Mouse (Mus musculus) bone marrow macrophage, adult 2 months (primary cell): ENCODE measurements around the gene Heatr4. TPM values are rescaled to one million over a fixed set of nuclear protein-coding genes. Genes with fewer than 3 reads are reported as not detected.

Experiments used
- H3K27ac ChIP-seq: 2 replicates; pipeline ENCODE4 v1.5.1; 2012; ENCODE audit warnings: low read depth, low read length; ENCODE audit not compliant: insufficient read depth
- H3K4me1 ChIP-seq: 2 replicates; pipeline ENCODE4 v1.6.1; 2012; ENCODE audit warnings: low read length; ENCODE audit not compliant: control insufficient read depth, insufficient read depth
- H3K4me3 ChIP-seq: 2 replicates; pipeline ENCODE4 v1.5.1; 2012; ENCODE audit warnings: mild to moderate bottlenecking, low read length, moderate library complexity; ENCODE audit not compliant: insufficient read depth
- CTCF ChIP-seq: IDR thresholded peaks from 2 replicates; pipeline ENCODE4 v1.5.1; 2012; ENCODE audit warnings: low read depth, mild to moderate bottlenecking, low read length, moderate library complexity
- POLR2A ChIP-seq: IDR thresholded peaks from 2 replicates; pipeline ENCODE4 v1.6.1; 2012; ENCODE audit warnings: mild to moderate bottlenecking, low read depth, low read length, borderline replicate concordance
- polyA plus RNA-seq: library from polyadenylated mRNA; stranded (reverse); fragments of >200 nt; gene quantifications from 2 replicates; pipeline ENCODE4 v1.2.4, GENCODE M21; 2012; ENCODE audit not compliant: missing spikeins, insufficient read depth, insufficient read length

Heatr4 gene
- polyA plus RNA-seq, 1 experiment = not detected

GRCm38 (mm10) chr12:83958278-83958677, 26.4 kb downstream of the Heatr4 start:
- Histone ChIP-seq H3K4me3 (no peak overlapping the region), H3K27ac (no peak overlapping the region), H3K4me1 (peaks cover 13% of the 10 kb centered on the region)
- TF ChIP-seq CTCF (no peak), POLR2A (no peak)

- peak overlapping the region; percentile 92 for H3K4me3 ChIP-seq
- 0 out of 2 replicates have a peak overlapping the region, but pooled peaks have one; percentile 89 for H3K27ac ChIP-seq
- peaks cover 27% of the 10 kb centered on the region for H3K4me1 ChIP-seq
- no peak for TF ChIP-seq CTCF
- TF ChIP-seq POLR2A = no peak
Measured at GRCm38 (mm10) chr12:83951711-83952575, 32.7 kb downstream of the Heatr4 start.

- no peak for TF ChIP-seq POLR2A
- no peak for TF ChIP-seq CTCF
- Histone ChIP-seq H3K27ac (peak overlapping the region; percentile 89), H3K4me3 (peak overlapping the region; percentile 92), H3K4me1 (peaks cover 29% of the 10 kb centered on the region)
Measured at GRCm38 (mm10) chr12:83950840-83951701, 33.6 kb downstream of the Heatr4 start.

GRCm38 (mm10) chr12:83950493-83950839, 34.2 kb downstream of the Heatr4 start, which contains the start of gene Riox1:
Gene Riox1 (plus strand): TSS chr12:83950608.
- TF ChIP-seq POLR2A (no peak), CTCF (no peak)
- peak within 1 kb of the TSS; percentile 92 for H3K4me3 ChIP-seq
- peak within 1 kb of the TSS; percentile 89 for H3K27ac ChIP-seq
- H3K4me1 ChIP-seq = peaks cover 29% of the 10 kb centered on the region

GRCm38 (mm10) chr12:83949776-83950492, 34.7 kb downstream of the Heatr4 start:
- Histone ChIP-seq H3K4me3 (peak overlapping the region; percentile 92), H3K4me1 (peaks cover 29% of the 10 kb centered on the region), H3K27ac (peak overlapping the region; percentile 89)
- TF ChIP-seq POLR2A (no peak), CTCF (no peak)

- no peak for TF ChIP-seq POLR2A
- TF ChIP-seq CTCF = no peak
- Histone ChIP-seq H3K4me1 (peaks cover 29% of the 10 kb centered on the region), H3K27ac (peak overlapping the region; percentile 89), H3K4me3 (peak overlapping the region; percentile 92; the same call in 1 of the 2 replicates)
Measured at GRCm38 (mm10) chr12:83949043-83949442, 35.6 kb downstream of the Heatr4 start.

GRCm38 (mm10) chr12:83947260-83947811, 37.3 kb downstream of the Heatr4 start:
- no peak for TF ChIP-seq CTCF
- no peak for TF ChIP-seq POLR2A
- Histone ChIP-seq H3K4me3 (peak overlapping the region; percentile 11; the same call in 1 of the 2 replicates), H3K27ac (peak overlapping the region; percentile 90), H3K4me1 (peaks cover 22% of the 10 kb centered on the region)

GRCm38 (mm10) chr12:83941938-83942337, 42.7 kb downstream of the Heatr4 start:
- peaks cover 13% of the 10 kb centered on the region for H3K4me1 ChIP-seq
- H3K27ac ChIP-seq = no peak overlapping the region
- no peak for TF ChIP-seq CTCF
- no peak for TF ChIP-seq POLR2A
- H3K4me3 ChIP-seq = no peak overlapping the region

- Histone ChIP-seq H3K4me1 (peaks cover 11% of the 10 kb centered on the region), H3K4me3 (no peak overlapping the region), H3K27ac (no peak overlapping the region)
- TF ChIP-seq POLR2A (no peak), CTCF (no peak)
Measured at GRCm38 (mm10) chr12:83940031-83940430, 44.6 kb downstream of the Heatr4 start.
